Mouse (Mus musculus) kidney, postnatal 0 days (tissue): ENCODE measurements around the gene D11Wsu47e. TPM values are rescaled to one million over a fixed set of nuclear protein-coding genes. Genes with fewer than 3 reads are reported as not detected.

Experiments used
- ATAC-seq: fragments of 200-750 bp; cut with Nextera tagmentation; replicated peaks from 2 replicates; pipeline ENCODE4 v1.8.0; 2017; ENCODE audit warnings: low read depth, moderate number of reproducible peaks, moderate TSS enrichment, moderate library complexity; ENCODE audit not compliant: low FRiP score
- DNase-seq: peaks from one replicate; pipeline ENCODE4 v3.0.0-alpha.2; 2016; ENCODE audit warnings: low spot score
- H3K27ac ChIP-seq: fragments of 300-500 bp; sonication (generic); 2 replicates; pipeline ENCODE4 v1.5.1; 2014; ENCODE audit warnings: mild to moderate bottlenecking
- H3K27me3 ChIP-seq: fragments of 300-500 bp; sonication (generic); 2 replicates; pipeline ENCODE4 v1.6.1; 2014; ENCODE audit warnings: low read length, mixed read lengths; ENCODE audit not compliant: insufficient read depth
- H3K36me3 ChIP-seq: fragments of 300-500 bp; sonication (generic); 2 replicates; pipeline ENCODE4 v1.6.1; 2014; ENCODE audit warnings: low read length, mixed read lengths; ENCODE audit not compliant: insufficient read depth
- H3K4me1 ChIP-seq: fragments of 300-500 bp; sonication (generic); replicated peaks from 2 replicates; pipeline ENCODE4 v1.6.1; 2014; ENCODE audit warnings: antibody characterized with exemption, low read length, mixed read lengths; ENCODE audit not compliant: insufficient read depth
- H3K4me2 ChIP-seq: fragments of 300-500 bp; sonication (generic); 2 replicates; pipeline ENCODE4 v1.6.1; 2014; ENCODE audit warnings: mild to moderate bottlenecking, low read length, moderate library complexity, mixed read lengths
- H3K4me3 ChIP-seq: fragments of 300-500 bp; sonication (generic); replicated peaks from 2 replicates; pipeline ENCODE4 v1.5.1; 2014; ENCODE audit warnings: low read depth, low read length
- H3K9ac ChIP-seq: fragments of 300-500 bp; sonication (generic); 2 replicates; pipeline ENCODE4 v1.6.1; 2014; ENCODE audit warnings: low read depth, low read length
- H3K9me3 ChIP-seq: fragments of 300-500 bp; sonication (generic); replicated peaks from 2 replicates; pipeline ENCODE4 v1.6.1; 2016; ENCODE audit warnings: low read length, inconsistent platforms, mixed read lengths
- CTCF ChIP-seq: IDR thresholded peaks from 2 replicates; pipeline ENCODE4 v1.5.1; 2016; ENCODE audit warnings: antibody characterized with exemption, low read depth, mild to moderate bottlenecking, moderate library complexity
- WGBS: fragments of 180-500 bp; shearing (Covaris S2); extraction: QIAGEN DNeasy Blood & Tissue Kit; methylation state at CpG from one replicate; pipeline ENCODE4 v1.1.7; 2014; 5-methylcytosine and 5-hydroxymethylcytosine counted together
- polyA plus RNA-seq: library from polyadenylated mRNA; unstranded; fragments of >200 nt; fragmentation: Nextera tagmentation; extraction: Ambion mirVana; gene quantifications from 2 replicates; pipeline ENCODE4 v1.2.1, GENCODE M21; 2015

D11Wsu47e gene
- polyA plus RNA-seq, 1 experiment from 2014 or later = 18.8 TPM

DNA sequence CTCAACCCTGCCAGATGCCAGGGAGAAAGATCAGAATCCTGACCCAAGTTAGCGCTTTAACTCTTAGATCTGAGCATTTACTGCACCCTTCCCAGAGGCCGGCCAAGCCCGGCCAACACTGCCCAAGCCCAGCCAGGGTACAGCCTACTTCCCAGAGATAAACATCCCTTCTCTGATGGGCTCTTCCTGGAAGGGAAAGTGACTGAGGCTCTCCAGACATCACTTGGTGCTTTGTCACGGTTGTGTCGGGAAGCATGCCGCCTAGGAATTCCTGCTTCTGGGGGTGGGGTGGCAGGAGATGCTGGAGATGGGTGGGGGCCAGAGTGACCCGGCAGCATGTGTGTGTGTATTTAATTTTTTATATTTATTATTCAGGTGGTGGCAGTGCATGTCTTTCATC is 55.9 kb downstream of the D11Wsu47e start:
- WGBS = 55% methylated on average over 7 of the region's 7 CpGs
- ATAC-seq = no peak
- Histone ChIP-seq H3K36me3 (0 out of 2 replicates have a peak, but pooled peaks cover 3% of the 10 kb centered on the region), H3K4me1 (peaks cover 23% of the 10 kb centered on the region; the same call in 1 of the 2 replicates), H3K9ac (0 out of 2 replicates have a peak overlapping the region, but pooled peaks have one; percentile 18), H3K4me2 (no peak overlapping the region), H3K9me3 (no peaks in the 10 kb centered on the region), H3K27ac (peak overlapping the region; percentile 64), H3K4me3 (no peak overlapping the region), H3K27me3 (no peaks in the 10 kb centered on the region)
- no peak for DNase-seq
- no peak for TF ChIP-seq CTCF

DNA sequence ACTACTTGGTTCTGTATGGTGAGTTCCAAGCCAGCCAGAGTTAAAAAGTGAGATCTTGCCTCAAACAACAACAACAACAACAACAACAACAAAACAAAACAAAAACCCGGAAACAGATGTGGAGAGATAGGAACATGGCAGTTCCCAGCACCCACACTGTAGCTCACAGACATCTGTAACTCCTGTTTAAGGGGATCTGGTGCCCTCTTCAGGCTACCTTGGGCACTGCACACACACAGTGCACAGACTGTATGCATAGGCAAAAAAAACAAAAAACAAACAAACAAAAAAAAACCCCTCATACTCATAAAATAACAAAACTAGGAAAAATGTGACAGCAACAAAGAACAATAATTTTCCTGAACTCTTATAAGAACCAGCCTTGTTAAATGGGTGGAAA is 58.8 kb downstream of the D11Wsu47e start:
- ATAC-seq = no peak
- Histone ChIP-seq H3K36me3 (0 out of 2 replicates have a peak, but pooled peaks cover 9% of the 10 kb centered on the region), H3K4me3 (no peak overlapping the region), H3K9me3 (no peaks in the 10 kb centered on the region), H3K4me2 (no peak overlapping the region), H3K4me1 (peaks cover 21% of the 10 kb centered on the region), H3K9ac (no peak overlapping the region), H3K27me3 (no peaks in the 10 kb centered on the region), H3K27ac (no peak overlapping the region)
- WGBS = 96% methylated on average over 1 of the region's 1 CpGs
- no peak for DNase-seq
- peak; percentile 38; the same call in 1 of the 2 replicates for TF ChIP-seq CTCF

Other genes with a start within 250 kb of the D11Wsu47e start
- gene Sstr2, start 65.1 kb upstream of the D11Wsu47e start, polyA plus RNA-seq = 0.20 and 0.31 TPM in 2 replicates
- 21.0 and 21.6 TPM in 2 replicates for gene Cog1, start 35.2 kb upstream of the D11Wsu47e start, polyA plus RNA-seq
- 22.8 and 23.3 TPM in 2 replicates for gene Slc39a11, start 34.3 kb upstream of the D11Wsu47e start, polyA plus RNA-seq
- gene Fam104a, start 257 bp upstream of the D11Wsu47e start, polyA plus RNA-seq = 49.7 and 49.9 TPM in 2 replicates
- 3.9 TPM in 2 replicates for gene Cpsf4l, start 25.6 kb downstream of the D11Wsu47e start, polyA plus RNA-seq
- gene Cdc42ep4, start 67.5 kb downstream of the D11Wsu47e start, polyA plus RNA-seq = 48.5 and 52.3 TPM in 2 replicates